Mouse (Mus musculus) bone marrow macrophage, adult 2 months (primary cell): ENCODE data around the gene Slc22a1.

Experiments used
- CTCF ChIP-seq: IDR thresholded peaks from 2 replicates; pipeline ENCODE4 v1.5.1; 2012; ENCODE audit warnings: low read depth, mild to moderate bottlenecking, low read length, moderate library complexity
- POLR2A ChIP-seq: IDR thresholded peaks from 2 replicates; pipeline ENCODE4 v1.6.1; 2012; ENCODE audit warnings: mild to moderate bottlenecking, low read depth, low read length, borderline replicate concordance

DNA sequence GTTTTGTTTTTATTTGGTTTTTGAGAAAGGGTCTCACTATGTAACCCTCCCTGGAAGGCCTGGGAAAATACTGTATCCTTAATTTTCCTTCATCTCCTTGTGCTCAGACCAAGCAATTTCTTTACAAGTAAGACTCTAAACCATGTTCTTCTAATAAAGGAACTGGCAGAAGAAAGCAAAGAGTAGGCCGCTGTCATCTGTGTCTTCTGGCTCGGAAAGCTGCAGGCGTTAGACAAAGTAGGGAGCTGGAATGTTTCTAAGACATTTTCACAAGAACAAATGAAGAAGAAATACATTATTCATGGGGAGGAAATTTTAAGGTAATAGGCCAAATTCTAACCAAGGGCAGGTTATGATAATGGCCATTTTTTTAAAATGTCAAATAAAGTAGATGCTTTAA lies 21.6 kb downstream of the Slc22a1 start:
- TF ChIP-seq CTCF (no peak), POLR2A (no peak)
